19 mouse cellular contexts compared by ENCODE assay signal in the genomic region with DNA sequence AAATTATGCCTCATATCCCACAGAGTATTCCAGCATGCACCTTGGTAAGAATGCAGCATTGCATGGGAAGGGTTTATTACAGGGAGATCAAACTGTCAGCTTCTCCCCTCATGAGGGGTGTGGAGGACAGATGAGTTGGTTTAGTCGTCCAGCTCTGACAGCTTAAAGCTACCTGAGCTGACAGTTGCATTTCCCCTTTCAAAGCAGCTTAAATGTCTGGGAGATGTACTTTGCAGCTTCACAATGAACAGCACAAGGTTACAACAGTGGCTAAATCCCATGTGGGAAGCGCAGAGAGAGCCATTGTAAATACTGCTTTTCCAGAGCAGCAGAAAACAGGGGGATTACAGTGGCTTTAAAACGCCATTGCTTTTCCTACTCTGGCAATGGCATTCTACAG.
DNase-seq lines count a peak whose midpoint lies in the region; ATAC-seq and TF ChIP-seq lines count a peak whose summit lies in the region.
"Had no signal": no experiment of that assay in that cellular context is flagged by ENCODE, and none has a peak within 500 bp of the region (broad histone marks: within the 10 kb centered on the region; RNA-seq: fewer than 3 reads in every experiment).

No protein-coding gene starts in this region.

- no peak overlapping the region for H3K4me3 ChIP-seq in midbrain, embryonic 11.5 days (ENCODE audit: low read depth, low read length)
- no peak overlapping the region for H3K4me3 ChIP-seq in midbrain, embryonic 15.5 days
- no peak overlapping the region for H3K4me3 ChIP-seq in midbrain, embryonic 14.5 days (replicated peaks; ENCODE audit: low read depth, low read length)
- H3K4me3 ChIP-seq in midbrain, embryonic 10.5 days, result no peak overlapping the region
- no peak overlapping the region for H3K4me3 ChIP-seq in midbrain, embryonic 16.5 days (ENCODE audit: low read depth, low read length)
- H3K4me3 ChIP-seq: embryonic facial prominence, embryonic 13.5 days; forebrain, embryonic 13.5 days; forebrain, embryonic 15.5 days had no signal

- no peak overlapping the region for H3K4me2 ChIP-seq in midbrain, embryonic 11.5 days
- no peak overlapping the region for H3K4me2 ChIP-seq in midbrain, embryonic 15.5 days
- H3K4me2 ChIP-seq in midbrain, embryonic 14.5 days (ENCODE audit: low read length), result no peak overlapping the region
- no peak overlapping the region for H3K4me2 ChIP-seq in midbrain, embryonic 16.5 days (ENCODE audit: low read length)
- H3K4me2 ChIP-seq: embryonic facial prominence, embryonic 13.5 days; forebrain, embryonic 13.5 days; forebrain, embryonic 15.5 days had no signal

- H3K9me3 ChIP-seq in midbrain, embryonic 11.5 days (ENCODE audit: control insufficient read depth, low read length), result no peaks in the 10 kb centered on the region
- no peaks in the 10 kb centered on the region for H3K9me3 ChIP-seq in midbrain, embryonic 15.5 days
- H3K9me3 ChIP-seq in midbrain, embryonic 14.5 days (ENCODE audit: control insufficient read depth, low read length), result no peaks in the 10 kb centered on the region
- no peaks in the 10 kb centered on the region for H3K9me3 ChIP-seq in midbrain, embryonic 10.5 days (replicated peaks)
- H3K9me3 ChIP-seq in midbrain, embryonic 16.5 days (replicated peaks; ENCODE audit: control insufficient read depth, low read length, poor library complexity, severe bottlenecking), result no peaks in the 10 kb centered on the region
- H3K9me3 ChIP-seq: embryonic facial prominence, embryonic 13.5 days; forebrain, embryonic 13.5 days; forebrain, embryonic 15.5 days had no signal

- no peak for TF ChIP-seq CTCF in brain, embryonic 14.5 days (IDR thresholded peaks at IDR 0.05; ENCODE audit: borderline replicate concordance, extremely low read depth, insufficient read depth, insufficient read length)

- WGBS in midbrain, embryonic 11.5 days, result 25% methylated on average over 3 of the region's 3 CpGs
- 14% methylated on average over 3 of the region's 3 CpGs for WGBS in midbrain, embryonic 15.5 days
- 15% methylated on average over 3 of the region's 3 CpGs for WGBS in midbrain, embryonic 14.5 days
- WGBS in midbrain, embryonic 10.5 days, result 26% methylated on average over 3 of the region's 3 CpGs
- 17% methylated on average over 3 of the region's 3 CpGs for WGBS in midbrain, embryonic 16.5 days

- no peaks in the 10 kb centered on the region for H3K4me1 ChIP-seq in midbrain, embryonic 11.5 days (ENCODE audit: control insufficient read depth, insufficient read depth, low read length)
- no peaks in the 10 kb centered on the region; the same call in 1 of the 2 replicates for H3K4me1 ChIP-seq in midbrain, embryonic 15.5 days
- no peaks in the 10 kb centered on the region for H3K4me1 ChIP-seq in midbrain, embryonic 14.5 days (ENCODE audit: control insufficient read depth, insufficient read depth, low read length)
- H3K4me1 ChIP-seq in midbrain, embryonic 10.5 days, result peaks cover 10% of the 10 kb centered on the region; the same call in 1 of the 2 replicates
- 0 out of 2 replicates have a peak, but pooled peaks cover 3% of the 10 kb centered on the region for H3K4me1 ChIP-seq in midbrain, embryonic 16.5 days (ENCODE audit: control insufficient read depth, insufficient read depth, low read length)
- H3K4me1 ChIP-seq: embryonic facial prominence, embryonic 13.5 days; forebrain, embryonic 13.5 days; forebrain, embryonic 15.5 days had no signal

- H3K36me3 ChIP-seq in midbrain, embryonic 11.5 days (ENCODE audit: control insufficient read depth, insufficient read depth, low read length), result no peaks in the 10 kb centered on the region
- H3K36me3 ChIP-seq in midbrain, embryonic 15.5 days (replicated peaks), result no peaks in the 10 kb centered on the region
- H3K36me3 ChIP-seq in midbrain, embryonic 14.5 days (ENCODE audit: control insufficient read depth, insufficient read depth, low read length), result no peaks in the 10 kb centered on the region
- no peaks in the 10 kb centered on the region for H3K36me3 ChIP-seq in midbrain, embryonic 10.5 days
- H3K36me3 ChIP-seq in midbrain, embryonic 16.5 days (ENCODE audit: control insufficient read depth, insufficient read depth, low read length), result no peaks in the 10 kb centered on the region
- H3K36me3 ChIP-seq: embryonic facial prominence, embryonic 13.5 days; forebrain, embryonic 15.5 days had no signal

- DNase-seq in midbrain, embryonic 11.5 days (ENCODE audit: low spot score, missing footprints), result peak; percentile 86
- peak; percentile 55 for DNase-seq in midbrain, embryonic 14.5 days
- no peak for DNase-seq in midbrain, embryonic 10.5 days (ENCODE audit: low spot score)
- DNase-seq in brain, embryonic 14.5 days (ENCODE audit: low read depth), result peak; percentile 53
- DNase-seq in spleen, postnatal 36 days (ENCODE audit: low spot score in 2 of 2), result no peak
- DNase-seq: adrenal gland, adult 2 months; adrenal gland, postnatal 10 days; adrenal gland, postnatal 25 days; cerebellum, adult 11-12 months; cerebellum, adult 2 months; cerebellum, adult 9-10 months; cerebellum, postnatal 10 days; cerebellum, postnatal 25 days; forebrain, postnatal 0 days had no signal

- H3K9ac ChIP-seq in midbrain, embryonic 11.5 days (ENCODE audit: low read length), result no peak overlapping the region
- H3K9ac ChIP-seq in midbrain, embryonic 15.5 days, result no peak overlapping the region
- no peak overlapping the region for H3K9ac ChIP-seq in midbrain, embryonic 14.5 days (replicated peaks; ENCODE audit: low read length)
- no peak overlapping the region for H3K9ac ChIP-seq in midbrain, embryonic 16.5 days (ENCODE audit: low read depth, low read length)
- H3K9ac ChIP-seq: embryonic facial prominence, embryonic 13.5 days; forebrain, embryonic 13.5 days; forebrain, embryonic 15.5 days; forebrain, postnatal 0 days had no signal

- no peaks in the 10 kb centered on the region for H3K27me3 ChIP-seq in midbrain, embryonic 11.5 days (ENCODE audit: control insufficient read depth, insufficient read depth, low read length)
- no peaks in the 10 kb centered on the region for H3K27me3 ChIP-seq in midbrain, embryonic 15.5 days (replicated peaks)
- H3K27me3 ChIP-seq in midbrain, embryonic 14.5 days (ENCODE audit: control insufficient read depth, insufficient read depth, low read length), result no peaks in the 10 kb centered on the region
- H3K27me3 ChIP-seq in midbrain, embryonic 10.5 days (ENCODE audit: low read depth, poor library complexity, severe bottlenecking), result no peaks in the 10 kb centered on the region
- no peaks in the 10 kb centered on the region for H3K27me3 ChIP-seq in midbrain, embryonic 16.5 days (ENCODE audit: control insufficient read depth, insufficient read depth, low read depth, low read length)
- H3K27me3 ChIP-seq: embryonic facial prominence, embryonic 13.5 days; forebrain, embryonic 13.5 days; forebrain, embryonic 15.5 days had no signal

- ATAC-seq in midbrain, embryonic 11.5 days (ENCODE audit: low FRiP score), result no peak
- no peak for ATAC-seq in midbrain, embryonic 15.5 days (replicated peaks)
- ATAC-seq in midbrain, embryonic 14.5 days (ENCODE audit: low FRiP score, low TSS enrichment), result no peak
- peak; percentile 8; the same call in 1 of the 2 replicates for ATAC-seq in midbrain, embryonic 16.5 days
- ATAC-seq: forebrain, embryonic 13.5 days; forebrain, embryonic 15.5 days; forebrain, postnatal 0 days had no signal

- no peak for TF ChIP-seq POLR2A in brain, embryonic 14.5 days (IDR thresholded peaks at IDR 0.05; ENCODE audit: borderline replicate concordance, extremely low read depth, insufficient read depth, insufficient read length, poor library complexity, severe bottlenecking)

- H3K27ac ChIP-seq in midbrain, embryonic 11.5 days (ENCODE audit: low read depth, low read length), result no peak overlapping the region
- H3K27ac ChIP-seq in midbrain, embryonic 15.5 days, result no peak overlapping the region
- H3K27ac ChIP-seq in midbrain, embryonic 14.5 days (replicated peaks; ENCODE audit: low read depth, low read length), result peak overlapping the region; percentile 61; the same call in 1 of the 2 replicates
- no peak overlapping the region for H3K27ac ChIP-seq in midbrain, embryonic 10.5 days (replicated peaks)
- no peak overlapping the region for H3K27ac ChIP-seq in midbrain, embryonic 16.5 days (ENCODE audit: low read length)
- H3K27ac ChIP-seq: embryonic facial prominence, embryonic 13.5 days; forebrain, embryonic 13.5 days; forebrain, embryonic 15.5 days had no signal

Comparison
In these comparisons a context has a peak if more than half of its experiments do, and no peak if none do; other contexts are left out.
1. DNase-seq: peak in midbrain, embryonic 11.5 days (single experiment), midbrain, embryonic 14.5 days (single experiment) and brain, embryonic 14.5 days (single experiment); none in midbrain, embryonic 10.5 days (single experiment) and spleen, postnatal 36 days (0 of 2).